Mouse (Mus musculus) liver, adult 2 months (tissue): ENCODE measurements around the gene Vwa8.

ENCODE experiments used
- CTCF ChIP-seq: fragments of 200-500 bp; IDR thresholded peaks from 2 replicates; pipeline ENCODE4 v1.5.1; 2011; ENCODE audit warnings: low read depth, low read length, control low read depth
- POLR2A ChIP-seq: fragments of 200-500 bp; IDR thresholded peaks from 2 replicates; pipeline ENCODE4 v1.6.1; 2011; ENCODE audit warnings: low read length, control low read depth; ENCODE audit not compliant: insufficient read depth; ENCODE audit errors: extremely low read depth

- no peak for TF ChIP-seq POLR2A
- TF ChIP-seq CTCF, result no peak
Measured at GRCm38 (mm10) chr14:79223431-79224036, 374.7 kb downstream of the Vwa8 start.
